In the genomic region with DNA sequence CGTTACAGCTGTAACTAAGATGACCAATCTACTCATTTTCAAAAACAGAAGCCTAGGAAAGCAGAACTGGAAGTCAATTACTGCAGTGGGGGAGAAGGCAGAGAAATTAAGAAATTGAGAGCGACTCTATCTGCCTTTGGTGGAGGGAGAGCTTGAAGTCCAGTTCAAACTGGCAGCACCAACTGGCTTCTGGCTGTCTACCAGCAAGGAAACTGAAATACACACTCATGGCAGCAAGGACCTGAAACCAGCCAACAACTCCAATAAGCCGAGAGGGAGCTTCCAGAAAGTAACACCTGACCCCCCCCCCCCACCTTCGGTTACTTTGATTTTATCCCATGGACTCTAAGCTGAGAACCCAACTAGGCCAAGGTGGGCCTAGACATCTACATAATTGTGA, we compare ENCODE assay signal across 15 mouse cellular contexts.
"Had no signal": no experiment of that assay in that cellular context is flagged by ENCODE, and none has a peak within 500 bp of the region (broad histone marks: within the 10 kb centered on the region; RNA-seq: fewer than 3 reads in every experiment).

No protein-coding gene starts in this region.

- DNase-seq: layer of hippocampus, postnatal 36 days; left cerebral cortex, postnatal 4 days; lung, embryonic 14.5 days; lung, postnatal 10 days; lung, postnatal 4 days; midbrain, embryonic 14.5 days; retina, postnatal 1 day; right cerebral cortex, postnatal 4 days; thymus, adult 2 months; thymus, postnatal 36 days had no signal

- H3K27ac ChIP-seq: limb, embryonic 13.5 days; liver, embryonic 15.5 days; midbrain, embryonic 10.5 days; neural tube, embryonic 13.5 days; stomach, embryonic 15.5 days had no signal

- H3K4me3 ChIP-seq: limb, embryonic 13.5 days; liver, embryonic 15.5 days; midbrain, embryonic 10.5 days; neural tube, embryonic 13.5 days; stomach, embryonic 15.5 days had no signal
